Mouse (Mus musculus) myocyte (in vitro differentiated cells): ENCODE measurements at regions not wholly inside any gene's neighbourhood (a gene's known extent, or its start where the extent isn't known, plus 50 kb on each side); places are given as distances from the start of the nearest gene placed in this dataset.

Experiments used
- CEBPB ChIP-seq: IDR thresholded peaks from 2 replicates; pipeline ENCODE4 v1.6.1; 2011; ENCODE audit warnings: mild to moderate bottlenecking, moderate library complexity; ENCODE audit not compliant: poor library complexity, insufficient read depth, severe bottlenecking
- MAX ChIP-seq: IDR thresholded peaks from one replicate; pipeline ENCODE4 v1.6.1; 2011; ENCODE audit warnings: low read depth, mild to moderate bottlenecking, control low read depth
- MYOD1 ChIP-seq, 3 experiments: IDR thresholded peaks; one replicate each; pipeline ENCODE4 v1.6.1; 2011; ENCODE audit warnings: control low read depth in 2 of 3, low read depth in 2 of 3, mild to moderate bottlenecking in 2 of 3, moderate library complexity in 1 of 3; ENCODE audit not compliant: insufficient read length in 2 of 3, control insufficient read depth in 1 of 3
- MYOG ChIP-seq, 3 experiments: IDR thresholded peaks; one replicate each; pipeline ENCODE4 v1.6.1; 2011; ENCODE audit warnings: control low read depth in 2 of 3, low read depth in 2 of 3, mild to moderate bottlenecking in 2 of 3; ENCODE audit not compliant: insufficient read length in 2 of 3, control insufficient read depth in 1 of 3, insufficient read depth in 1 of 3
- POLR2A ChIP-seq: IDR thresholded peaks from one replicate; pipeline ENCODE4 v1.6.1; 2011; ENCODE audit warnings: low read depth, mild to moderate bottlenecking, control low read depth, moderate library complexity; ENCODE audit not compliant: insufficient read length
- POLR2AphosphoS2 ChIP-seq: IDR thresholded peaks from one replicate; pipeline ENCODE4 v1.6.1; 2011; ENCODE audit warnings: low read depth, control low read depth; ENCODE audit not compliant: insufficient read length
- REST ChIP-seq: IDR thresholded peaks from one replicate; pipeline ENCODE4 v1.6.1; 2011; ENCODE audit warnings: mild to moderate bottlenecking, control low read depth, moderate library complexity; ENCODE audit not compliant: insufficient read depth, insufficient read length
- TCF12 ChIP-seq: IDR thresholded peaks from one replicate; pipeline ENCODE4 v1.6.1; 2011; ENCODE audit warnings: mild to moderate bottlenecking, control low read depth; ENCODE audit not compliant: poor library complexity, insufficient read depth, severe bottlenecking
- USF1 ChIP-seq: IDR thresholded peaks from one replicate; pipeline ENCODE4 v1.6.1; 2011; ENCODE audit warnings: low read depth, mild to moderate bottlenecking, control low read depth, moderate library complexity

DNA sequence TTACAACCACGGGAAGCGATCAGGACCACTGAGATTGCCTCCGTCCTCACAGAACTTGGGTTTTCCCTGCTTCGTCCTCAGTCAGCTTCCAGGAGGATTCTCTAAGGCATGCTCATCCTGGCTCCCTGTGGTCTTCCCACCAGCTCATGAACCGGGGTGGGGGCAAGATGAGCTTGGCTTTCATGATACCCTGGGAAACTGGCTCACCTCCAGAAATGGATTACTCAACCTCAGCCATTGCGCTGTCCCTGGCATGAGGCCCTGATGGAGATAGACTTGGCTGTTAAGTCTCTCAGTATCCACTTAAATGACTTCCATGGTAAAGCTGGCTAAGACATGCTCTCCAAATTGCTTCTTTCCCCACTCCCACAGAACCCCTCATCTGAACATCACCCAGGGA is 160.0 kb upstream of the Cdh4 start:
- TF ChIP-seq REST = no peak
- no peak for TF ChIP-seq MYOG (IDR thresholded peaks at IDR 0.05; ENCODE audit: control insufficient read depth in 1 of 3, insufficient read depth in 1 of 3, insufficient read length in 2 of 3, low read depth in 2 of 3)
- TF ChIP-seq TCF12 = no peak
- TF ChIP-seq MYOD1 (IDR thresholded peaks at IDR 0.05; ENCODE audit: control insufficient read depth in 1 of 3, insufficient read length in 2 of 3, low read depth in 2 of 3) = no peak
- TF ChIP-seq POLR2A = no peak
- TF ChIP-seq CEBPB = no peak
- TF ChIP-seq POLR2AphosphoS2 = no peak
- TF ChIP-seq MAX = no peak
- no peak for TF ChIP-seq USF1
